Mouse (Mus musculus) spleen, adult 2 months (tissue): ENCODE measurements around the gene Npnt.

Source experiments
- CTCF ChIP-seq: fragments of 200-500 bp; IDR thresholded peaks from 2 replicates; pipeline ENCODE4 v1.5.1; 2011; ENCODE audit warnings: mild to moderate bottlenecking, inconsistent platforms; ENCODE audit not compliant: insufficient read depth, insufficient read length, insufficient replicate concordance; ENCODE audit errors: extremely low read depth
- POLR2A ChIP-seq: fragments of 200-500 bp; IDR thresholded peaks from 2 replicates; pipeline ENCODE4 v1.6.1; 2011; ENCODE audit warnings: low read depth, low read length, inconsistent platforms

- TF ChIP-seq POLR2A (no peak), CTCF (no peak)
Observed at GRCm38 (mm10) chr3:132893044-132893443, 57.0 kb downstream of the Npnt start.
